Mouse (Mus musculus): ENCODE measurements around the gene Gm21936. TPM values are rescaled to one million over a fixed set of nuclear protein-coding genes. Genes with fewer than 3 reads are reported as not detected.
"Not testable (repeated sequence)": the region's sequence is repeated elsewhere in the genome, so short reads cannot be mapped to it uniquely, and the experiment has no call there.

Gm21936 gene
- polyA plus RNA-seq (2016; fragmentation: Nextera tagmentation; extraction: Ambion mirVana), result not detected in 2 replicates

GRCm38 (mm10) chr12:87795212-87795611, at the start of gene Gm21936:
TSS of gene Gm21936 (plus strand) at chr12:87795512.
- H3K36me3 ChIP-seq; H3K4me2 ChIP-seq; H3K27me3 ChIP-seq (replicated peaks); H3K27ac ChIP-seq (ENCODE audit: poor library complexity, severe bottlenecking); ATAC-seq (ENCODE audit: insufficient number of reproducible peaks, low FRiP score); H3K9me3 ChIP-seq (replicated peaks); H3K9ac ChIP-seq; H3K4me3 ChIP-seq; H3K4me1 ChIP-seq (replicated peaks): not testable (repeated sequence)
- 83% methylated on average over 1 of the region's 1 CpGs for WGBS

GRCm38 (mm10) chr12:87775655-87776054, 19.7 kb upstream of the Gm21936 start, which contains the start of gene Gm21319:
TSS of gene Gm21319 (minus strand) at chr12:87775755.
- not testable (repeated sequence) for H3K4me3 ChIP-seq; H3K9ac ChIP-seq; H3K27me3 ChIP-seq (replicated peaks); H3K4me2 ChIP-seq; H3K4me1 ChIP-seq (replicated peaks); ATAC-seq (ENCODE audit: insufficient number of reproducible peaks, low FRiP score); H3K9me3 ChIP-seq (replicated peaks); H3K36me3 ChIP-seq; H3K27ac ChIP-seq (ENCODE audit: poor library complexity, severe bottlenecking)
- WGBS, result 76% methylated on average over 4 of the region's 4 CpGs

GRCm38 (mm10) chr12:87797971-87798370, 2.7 kb downstream of the Gm21936 start:
- not testable (repeated sequence) for ATAC-seq (ENCODE audit: insufficient number of reproducible peaks, low FRiP score); H3K4me1 ChIP-seq (replicated peaks); H3K36me3 ChIP-seq; H3K9ac ChIP-seq; H3K27ac ChIP-seq (ENCODE audit: poor library complexity, severe bottlenecking); H3K27me3 ChIP-seq (replicated peaks); H3K4me2 ChIP-seq; H3K9me3 ChIP-seq (replicated peaks); H3K4me3 ChIP-seq
- WGBS, result 82% methylated on average over 5 of the region's 5 CpGs

- WGBS, result 89% methylated on average over 6 of the region's 6 CpGs
- not testable (repeated sequence) for H3K9me3 ChIP-seq (replicated peaks); H3K9ac ChIP-seq; H3K4me2 ChIP-seq; ATAC-seq (ENCODE audit: insufficient number of reproducible peaks, low FRiP score); H3K4me3 ChIP-seq; H3K27ac ChIP-seq (ENCODE audit: poor library complexity, severe bottlenecking); H3K36me3 ChIP-seq; H3K27me3 ChIP-seq (replicated peaks); H3K4me1 ChIP-seq (replicated peaks)
These were observed 21.0 kb downstream of the Gm21936 start, which contains the start of gene BB287469 for GRCm38 (mm10) chr12:87816277-87816676. TSS of gene BB287469 (plus strand) at chr12:87816577.

- not testable (repeated sequence) for H3K9me3 ChIP-seq (replicated peaks); H3K4me3 ChIP-seq; H3K36me3 ChIP-seq; ATAC-seq (ENCODE audit: insufficient number of reproducible peaks, low FRiP score); H3K4me1 ChIP-seq (replicated peaks); H3K27me3 ChIP-seq (replicated peaks); H3K4me2 ChIP-seq; H3K27ac ChIP-seq (ENCODE audit: poor library complexity, severe bottlenecking); H3K9ac ChIP-seq
- 71% methylated on average over 2 of the region's 2 CpGs for WGBS
These were observed 46.9 kb downstream of the Gm21936 start, which contains the start of gene Gm2001 for GRCm38 (mm10) chr12:87842239-87842638. TSS of gene Gm2001 (minus strand) at chr12:87842339.

Other genes with a start within 250 kb of the Gm21936 start
- gene Oog1, start 192.8 kb upstream of the Gm21936 start, polyA plus RNA-seq (2016; fragmentation: Nextera tagmentation; extraction: Ambion mirVana), result not detected in 2 replicates
- gene Gm4027, start 176.6 kb upstream of the Gm21936 start, polyA plus RNA-seq (2016; fragmentation: Nextera tagmentation; extraction: Ambion mirVana), result not detected in 2 replicates
- gene Gm16381, start 150.9 kb upstream of the Gm21936 start, polyA plus RNA-seq (2016; fragmentation: Nextera tagmentation; extraction: Ambion mirVana), result not detected in 2 replicates
- not detected in 2 replicates for gene Gm21319, start 19.8 kb upstream of the Gm21936 start, polyA plus RNA-seq (2016; fragmentation: Nextera tagmentation; extraction: Ambion mirVana)
- not detected in 2 replicates for gene BB287469, start 21.1 kb downstream of the Gm21936 start, polyA plus RNA-seq (2016; fragmentation: Nextera tagmentation; extraction: Ambion mirVana)
- gene Gm2001, start 46.8 kb downstream of the Gm21936 start, polyA plus RNA-seq (2016; fragmentation: Nextera tagmentation; extraction: Ambion mirVana), result not detected in 2 replicates
- not detected in 2 replicates for gene Gm2016, start 78.6 kb downstream of the Gm21936 start, polyA plus RNA-seq (2016; fragmentation: Nextera tagmentation; extraction: Ambion mirVana)
- gene Gm2022, start 99.9 kb downstream of the Gm21936 start, polyA plus RNA-seq (2016; fragmentation: Nextera tagmentation; extraction: Ambion mirVana), result not detected in 2 replicates
- gene Gm2035, start 124.3 kb downstream of the Gm21936 start, polyA plus RNA-seq (2016; fragmentation: Nextera tagmentation; extraction: Ambion mirVana), result not detected in 2 replicates
- not detected in 2 replicates for gene Gm2042, start 158.6 kb downstream of the Gm21936 start, polyA plus RNA-seq (2016; fragmentation: Nextera tagmentation; extraction: Ambion mirVana)
- not detected in 2 replicates for gene Gm2075, start 216.3 kb downstream of the Gm21936 start, polyA plus RNA-seq (2016; fragmentation: Nextera tagmentation; extraction: Ambion mirVana)
- gene Gm6803, start 223.3 kb downstream of the Gm21936 start, polyA plus RNA-seq (2016; fragmentation: Nextera tagmentation; extraction: Ambion mirVana), result not detected in 2 replicates
- gene Gm2056, start 231.5 kb downstream of the Gm21936 start, polyA plus RNA-seq (2016; fragmentation: Nextera tagmentation; extraction: Ambion mirVana), result not detected in 2 replicates